Mouse (Mus musculus): ENCODE results near the gene Traf3ip1.

GRCm38 (mm10) chr1:91454927-91455326 is 39.5 kb upstream of the Traf3ip1 start:
- TF ChIP-seq CTCF (IDR thresholded peaks at IDR 0.05; ENCODE audit: low read depth), result no peak
- TF ChIP-seq EP300 (IDR thresholded peaks at IDR 0.05; ENCODE audit: low read depth), result no peak
